Mouse (Mus musculus) Patski (cell line): Measurements from ENCODE around the gene Gm20479. TPM values are rescaled to one million over a fixed set of nuclear protein-coding genes. Genes with fewer than 3 reads are reported as not detected.

Experiments
- ATAC-seq: fragments of 100-300 bp; one replicate; pipeline ENCODE4 v1.8.0; 2021
- CTCF ChIA-PET: fragments of 350-600 bp; sonication (Branson Sonifier 250); formaldehyde crosslinking; loops from one replicate; lab custom pipeline; 2022; ENCODE audit warnings: inconsistent platforms; lab: Charles Lee
- POLR2A ChIA-PET: fragments of 350-600 bp; sonication (Branson Sonifier 250); formaldehyde crosslinking; loops from one replicate; lab custom pipeline; 2022; ENCODE audit warnings: antibody characterized with exemption, inconsistent platforms; lab: Charles Lee
- DNase-seq: peaks from one replicate; pipeline ENCODE4 v3.0.0-alpha.2; 2011; ENCODE audit warnings: low read depth, low spot score
- H3K27me3 ChIP-seq: fragments of 371-371 bp; one replicate; pipeline ENCODE4 v1.5.1; 2021
- CTCF ChIP-seq: fragments of 100-300 bp; IDR thresholded peaks from one replicate; pipeline ENCODE4 v1.5.1; 2021
- in situ Hi-C: fragments of 300-500 bp; cut with MboI; formaldehyde crosslinking; loops from 3 replicates; pipeline ENCODE4 v1.11.1; 2018; ENCODE audit warnings: low pct_unique_long_range_greater_than_20kb, mixed read lengths
- polyA plus RNA-seq: library from polyadenylated mRNA; unstranded; gene quantifications from one replicate; pipeline ENCODE4 v1.2.3, GENCODE M21; 2021

The Gm20479 gene
- polyA plus RNA-seq, 1 experiment from 2014 or later: 0.64 TPM

DNA sequence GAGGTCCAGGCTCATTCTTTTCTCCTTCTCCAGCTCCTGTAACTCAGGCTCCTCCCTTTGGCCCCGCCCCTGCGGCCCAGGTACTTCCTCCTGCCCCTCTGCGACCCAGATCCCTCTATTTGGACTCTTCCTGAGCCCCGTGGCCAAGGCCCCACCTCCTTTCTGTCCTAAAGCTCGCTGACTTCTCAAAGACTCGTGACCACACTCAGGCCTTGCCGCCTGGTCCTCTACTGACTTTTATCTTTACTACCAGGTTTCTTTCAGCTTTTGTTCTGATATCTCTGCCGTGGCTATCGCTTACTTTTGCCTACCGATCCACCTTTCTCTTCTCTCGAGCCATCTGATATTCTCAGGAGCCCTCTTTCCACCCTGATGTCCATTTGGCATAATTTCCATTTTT, 10.8 kb upstream of the Gm20479 start:
- ChIA-PET CTCF (interaction anchor here (1.3 kb wide), 1 partner anchor 35 kb away, joined by 4 read pairs; no protein-coding TSS in a partner anchor), POLR2A (no interaction called here)
- ATAC-seq (no peak), DNase-seq (no peak)
- peaks cover 62% of the 10 kb centered on the region for H3K27me3 ChIP-seq
- no peak for TF ChIP-seq CTCF
- in situ Hi-C loops: no loop called here

- H3K27me3 ChIP-seq: peaks cover 45% of the 10 kb centered on the region
- no peak for DNase-seq
- ChIA-PET CTCF (no interaction called here), POLR2A (no interaction called here)
- no peak for ATAC-seq
- no peak for TF ChIP-seq CTCF
- in situ Hi-C loops: no loop called here
These were observed 9.0 kb upstream of the Gm20479 start for GRCm38 (mm10) chr7:27366082-27366844.

DNA sequence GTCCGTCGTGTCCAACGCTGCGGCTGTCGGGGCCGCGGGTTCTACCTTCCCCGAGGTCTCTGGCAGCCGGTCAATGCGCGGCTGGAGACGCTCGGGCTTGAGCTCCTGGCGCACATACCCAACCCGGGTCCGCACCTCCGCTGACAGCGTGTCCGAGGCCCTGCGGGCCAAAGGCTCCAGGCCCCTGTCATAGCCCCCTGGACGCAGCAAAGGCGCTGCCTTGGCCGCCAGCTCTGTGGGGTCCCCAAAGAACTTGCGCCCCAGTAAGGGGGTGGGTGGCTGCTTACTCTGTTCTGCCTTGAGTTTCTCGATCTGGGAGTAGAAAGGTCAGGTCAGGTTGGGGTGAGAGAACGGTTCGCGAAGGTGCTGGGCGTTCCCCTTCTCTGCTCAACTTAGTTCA, 7.2 kb upstream of the Gm20479 start:
- DNase-seq: no peak
- peaks cover 28% of the 10 kb centered on the region for H3K27me3 ChIP-seq
- ChIA-PET POLR2A (no interaction called here), CTCF (no interaction called here)
- TF ChIP-seq CTCF: no peak
- no peak for ATAC-seq
- in situ Hi-C loops: no loop called here

DNA sequence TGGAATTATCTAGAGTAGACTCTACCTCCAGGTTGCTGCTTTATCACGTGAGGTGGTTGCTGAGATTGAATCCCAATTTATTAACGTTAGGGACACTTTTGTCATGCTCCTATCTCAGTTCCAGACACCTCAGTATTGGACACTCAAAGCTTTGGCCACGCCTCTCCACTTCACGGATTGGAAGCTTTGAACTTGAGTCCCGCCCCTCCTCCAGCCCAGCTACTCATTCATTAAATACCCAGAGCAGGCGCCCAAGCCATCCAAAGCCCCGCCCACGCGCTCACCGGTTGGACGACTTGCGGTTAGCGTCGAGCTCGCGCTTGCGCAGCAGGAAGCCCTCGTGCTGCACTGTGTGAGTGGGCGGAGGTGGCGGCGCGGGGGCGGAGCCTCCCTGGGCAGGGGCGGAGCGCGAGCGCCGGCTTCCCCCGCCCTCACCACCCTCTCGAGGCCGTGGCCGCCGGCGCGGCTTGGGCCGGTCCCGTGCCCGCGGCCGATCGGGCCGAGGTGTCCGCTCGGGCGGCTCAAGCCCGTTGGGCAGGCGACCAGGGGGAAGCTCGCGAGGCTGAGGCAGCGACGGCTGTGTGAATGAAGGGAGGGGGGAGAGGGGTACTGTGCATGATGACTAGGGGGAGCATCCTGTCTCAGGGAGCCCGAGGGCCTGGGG, 4.2 kb upstream of the Gm20479 start:
- TF ChIP-seq CTCF: no peak
- in situ Hi-C loops: no loop called here
- peak; percentile 97 for DNase-seq
- ATAC-seq: peak; percentile 98
- CTCF ChIA-PET: interaction anchor here (1.0 kb wide), 1 partner anchor 17 kb away, joined by 4 read pairs; no protein-coding TSS in a partner anchor
- POLR2A ChIA-PET: no interaction called here
- peaks cover 9% of the 10 kb centered on the region for H3K27me3 ChIP-seq

GRCm38 (mm10) chr7:27360749-27361148, 3.5 kb upstream of the Gm20479 start:
- DNase-seq (no peak), ATAC-seq (no peak)
- ChIA-PET CTCF (interaction anchor here (1.0 kb wide), 1 partner anchor 18 kb away, joined by 4 read pairs; no protein-coding TSS in a partner anchor), POLR2A (interaction anchor here (0.5 kb wide), 1 partner anchor 15 kb away, joined by 4 read pairs; no protein-coding TSS in a partner anchor)
- H3K27me3 ChIP-seq: peaks cover 9% of the 10 kb centered on the region
- in situ Hi-C loops: no loop called here
- no peak for TF ChIP-seq CTCF

DNA sequence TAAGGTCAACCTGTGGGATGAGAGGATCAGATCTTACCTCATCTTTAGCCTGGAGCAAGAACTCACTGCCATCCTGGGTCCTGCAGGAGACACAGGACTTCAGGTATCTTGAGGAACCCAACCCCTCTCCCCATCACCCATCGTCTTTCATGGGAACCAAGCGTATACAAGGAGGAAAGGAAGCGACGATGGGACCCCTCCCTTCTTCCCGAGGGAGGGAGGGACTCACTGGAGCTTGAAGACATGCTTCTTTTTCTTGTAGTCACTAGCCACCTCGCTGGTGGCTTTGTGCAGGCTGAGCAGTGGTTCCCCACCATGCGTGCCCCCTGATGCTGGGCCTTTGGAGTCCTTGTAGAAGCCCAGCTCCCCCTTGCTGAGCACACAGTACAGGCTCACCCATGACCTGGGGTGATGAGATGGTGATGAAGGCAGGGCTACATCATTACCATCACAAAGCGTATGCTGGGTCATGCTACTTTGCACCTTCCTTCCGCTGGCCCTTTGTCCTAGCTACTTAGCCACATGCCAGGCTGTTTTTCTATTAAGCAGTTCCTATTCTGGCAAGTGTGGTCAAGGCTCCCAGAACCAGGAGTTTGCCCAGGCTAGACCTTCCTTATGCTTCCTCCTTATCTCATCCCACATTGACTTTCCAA, 2.6 kb upstream of the Gm20479 start:
- H3K27me3 ChIP-seq: peaks cover 9% of the 10 kb centered on the region
- in situ Hi-C loops: no loop called here

GRCm38 (mm10) chr7:27359162-27359561, 1.9 kb upstream of the Gm20479 start:
- no peak for ATAC-seq

More for the DNA sequence above, 2.6 kb upstream of the Gm20479 start:
- ATAC-seq (no peak), DNase-seq (no peak)
- no peak for TF ChIP-seq CTCF
- CTCF ChIA-PET: interaction anchor here (1.1 kb wide), 1 partner anchor 26 kb away, joined by 3 read pairs; no protein-coding TSS in a partner anchor
- POLR2A ChIA-PET: interaction anchor here (0.5 kb wide), 1 partner anchor 16 kb away, joined by 4 read pairs; no protein-coding TSS in a partner anchor

DNA sequence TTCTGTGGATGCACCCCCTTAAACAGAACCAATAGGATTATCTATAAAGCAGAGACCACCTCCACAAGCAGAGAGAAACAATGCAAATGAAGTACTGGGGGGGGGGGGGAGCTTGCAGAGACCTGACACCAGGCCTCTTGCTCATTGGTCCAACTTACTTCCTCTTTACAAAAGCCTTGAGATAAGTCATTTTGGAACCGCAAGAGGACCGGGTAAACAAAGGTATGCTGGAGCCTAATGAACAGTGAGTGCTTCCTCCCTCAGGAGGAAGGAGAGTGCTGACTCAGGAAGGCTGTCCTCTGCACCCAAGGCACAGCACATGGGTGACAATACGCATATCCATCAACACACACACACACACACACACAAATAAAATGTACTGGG, 368 bp upstream of the Gm20479 start:
- ATAC-seq (no peak), DNase-seq (no peak)
- no peak for TF ChIP-seq CTCF
- in situ Hi-C loops: no loop called here
- H3K27me3 ChIP-seq: no peaks in the 10 kb centered on the region
- CTCF ChIA-PET: no interaction called here
- POLR2A ChIA-PET: no interaction called here

More at GRCm38 (mm10) chr7:27359162-27359561, 1.9 kb upstream of the Gm20479 start:
- TF ChIP-seq CTCF: no peak
- CTCF ChIA-PET: interaction anchor here (1.1 kb wide), 1 partner anchor 25 kb away, joined by 3 read pairs; no protein-coding TSS in a partner anchor
- in situ Hi-C loops: no loop called here
- no peak for DNase-seq
- POLR2A ChIA-PET: no interaction called here
- peaks cover 3% of the 10 kb centered on the region for H3K27me3 ChIP-seq

GRCm38 (mm10) chr7:27356248-27356647, 971 bp downstream of the Gm20479 start:
- no peaks in the 10 kb centered on the region for H3K27me3 ChIP-seq
- DNase-seq (no peak), ATAC-seq (no peak)
- ChIA-PET CTCF (interaction anchor here (1.0 kb wide), 1 partner anchor 24 kb away, joined by 4 read pairs; no protein-coding TSS in a partner anchor), POLR2A (interaction anchor here (1.0 kb wide), 1 partner anchor 25 kb away, joined by 4 read pairs; no protein-coding TSS in a partner anchor)
- in situ Hi-C loops: no loop called here
- no peak for TF ChIP-seq CTCF

DNA sequence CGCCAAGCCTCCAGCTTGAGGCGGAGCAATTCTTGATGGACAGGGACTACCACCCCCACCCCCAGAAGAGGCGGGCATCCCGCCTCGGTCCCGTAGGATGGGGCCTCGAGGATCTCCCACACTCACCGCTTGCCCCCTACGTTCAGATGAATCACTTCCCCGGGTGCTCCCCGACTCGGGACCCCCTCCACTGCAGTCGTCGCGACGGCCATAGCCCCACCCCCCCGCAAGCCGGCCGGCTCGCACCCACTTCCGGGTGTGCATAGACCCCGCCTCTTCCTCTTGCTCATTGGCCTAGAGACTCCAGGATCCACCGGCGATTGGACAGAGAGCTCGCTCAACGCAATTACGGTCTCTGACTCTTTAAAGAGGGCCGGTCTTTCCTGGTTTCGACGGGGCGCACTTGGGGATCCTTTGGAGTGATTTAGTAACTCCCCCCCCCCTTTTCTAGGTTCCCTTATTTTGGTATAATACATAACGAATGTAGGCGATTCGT, 1.4 kb downstream of the Gm20479 start, which contains the start of gene Shkbp1:
Gene Shkbp1, minus strand, starts transcription at position 275 of the 496 bp plus-strand sequence.
- ATAC-seq (peak; percentile 89), DNase-seq (no peak)
- ChIA-PET POLR2A (interaction anchor here (1.0 kb wide), 1 partner anchor 25 kb away, joined by 4 read pairs; no protein-coding TSS in a partner anchor), CTCF (interaction anchor here (0.6 to 1.0 kb wide), 2 partner anchors 15 to 24 kb away, joined by 3 to 4 read pairs; no protein-coding TSS in a partner anchor)
- H3K27me3 ChIP-seq: no peaks in the 10 kb centered on the region
- in situ Hi-C loops: no loop called here
- no peak for TF ChIP-seq CTCF
